Mouse (Mus musculus) heart, embryonic 13.5 days (tissue): Measurements from ENCODE around the gene Ptprg. TPM values are rescaled to one million over a fixed set of nuclear protein-coding genes. Genes with fewer than 3 reads are reported as not detected.

Experiments used
- ATAC-seq: fragments of 200-750 bp; cut with Nextera tagmentation; 2 replicates; pipeline ENCODE4 v1.8.0; 2017; ENCODE audit warnings: moderate TSS enrichment; ENCODE audit not compliant: insufficient number of reproducible peaks, low FRiP score, low TSS enrichment; ENCODE audit errors: extremely low read depth
- H3K27ac ChIP-seq: fragments of 300-500 bp; sonication (generic); replicated peaks from 2 replicates; pipeline ENCODE4 v1.5.1; 2015; ENCODE audit warnings: moderate library complexity, mild to moderate bottlenecking, inconsistent platforms
- H3K27me3 ChIP-seq: fragments of 300-500 bp; sonication (generic); replicated peaks from 2 replicates; pipeline ENCODE4 v1.6.1; 2015; ENCODE audit warnings: mild to moderate bottlenecking, inconsistent platforms
- H3K36me3 ChIP-seq: fragments of 300-500 bp; sonication (generic); 2 replicates; pipeline ENCODE4 v1.6.1; 2015; ENCODE audit warnings: mild to moderate bottlenecking, inconsistent platforms
- H3K4me1 ChIP-seq: fragments of 300-500 bp; sonication (generic); 2 replicates; pipeline ENCODE4 v1.6.1; 2015; ENCODE audit warnings: inconsistent platforms
- H3K4me2 ChIP-seq: fragments of 300-500 bp; sonication (generic); 2 replicates; pipeline ENCODE4 v1.6.1; 2015; ENCODE audit warnings: inconsistent platforms, mild to moderate bottlenecking, moderate library complexity
- H3K4me3 ChIP-seq: fragments of 300-500 bp; sonication (generic); 2 replicates; pipeline ENCODE4 v1.5.1; 2015; ENCODE audit warnings: moderate library complexity, mild to moderate bottlenecking, inconsistent platforms
- H3K9ac ChIP-seq: fragments of 300-500 bp; sonication (generic); 2 replicates; pipeline ENCODE4 v1.6.1; 2015; ENCODE audit warnings: inconsistent platforms, mild to moderate bottlenecking, moderate library complexity
- H3K9me3 ChIP-seq: fragments of 300-500 bp; sonication (generic); 2 replicates; pipeline ENCODE4 v1.6.1; 2016; ENCODE audit warnings: inconsistent platforms
- WGBS: fragments of 180-500 bp; shearing (Covaris S2); methylation state at CpG from one replicate; pipeline ENCODE4 v1.1.7; 2015; ENCODE audit warnings: mixed read lengths; 5-methylcytosine and 5-hydroxymethylcytosine counted together
- polyA plus RNA-seq: library from polyadenylated mRNA; unstranded; fragments of >200 nt; fragmentation: Nextera tagmentation; extraction: Ambion mirVana; gene quantifications from 2 replicates; pipeline ENCODE4 v1.2.1, GENCODE M21; 2015

Gene Ptprg
- polyA plus RNA-seq, 1 experiment from 2014 or later = 18.3 TPM

- peaks cover 28% of the 10 kb centered on the region for H3K4me1 ChIP-seq
- H3K4me2 ChIP-seq = no peak overlapping the region
- H3K27ac ChIP-seq = no peak overlapping the region
- H3K9me3 ChIP-seq = no peaks in the 10 kb centered on the region
- no peak overlapping the region for H3K9ac ChIP-seq
- no peaks in the 10 kb centered on the region for H3K36me3 ChIP-seq
- WGBS = 66% methylated on average over 2 of the region's 2 CpGs
- H3K4me3 ChIP-seq = no peak overlapping the region
- H3K27me3 ChIP-seq = no peaks in the 10 kb centered on the region
- ATAC-seq = no peak
Measured at GRCm38 (mm10) chr14:11569734-11570133, 16.4 kb downstream of the Ptprg start.

GRCm38 (mm10) chr14:11571766-11572394 lies 18.5 kb downstream of the Ptprg start:
- no peak overlapping the region for H3K4me2 ChIP-seq
- no peak for ATAC-seq
- H3K36me3 ChIP-seq = no peaks in the 10 kb centered on the region
- H3K9me3 ChIP-seq = no peaks in the 10 kb centered on the region
- WGBS = 63% methylated on average over 11 of the region's 11 CpGs
- H3K4me3 ChIP-seq = no peak overlapping the region
- no peak overlapping the region for H3K27ac ChIP-seq
- H3K4me1 ChIP-seq = peaks cover 28% of the 10 kb centered on the region
- H3K27me3 ChIP-seq = no peaks in the 10 kb centered on the region
- H3K9ac ChIP-seq = no peak overlapping the region

GRCm38 (mm10) chr14:11572395-11572784 lies 19.1 kb downstream of the Ptprg start:
- Histone ChIP-seq H3K9ac (no peak overlapping the region), H3K4me1 (peaks cover 30% of the 10 kb centered on the region), H3K4me3 (no peak overlapping the region), H3K4me2 (no peak overlapping the region), H3K9me3 (no peaks in the 10 kb centered on the region), H3K27ac (no peak overlapping the region), H3K27me3 (no peaks in the 10 kb centered on the region), H3K36me3 (no peaks in the 10 kb centered on the region)
- WGBS = 88% methylated on average over 2 of the region's 2 CpGs
- ATAC-seq = no peak

- no peak for ATAC-seq
- H3K36me3 ChIP-seq = no peaks in the 10 kb centered on the region
- H3K27ac ChIP-seq = no peak overlapping the region
- no peaks in the 10 kb centered on the region for H3K27me3 ChIP-seq
- H3K9ac ChIP-seq = no peak overlapping the region
- H3K4me3 ChIP-seq = no peak overlapping the region
- 46% methylated on average over 5 of the region's 5 CpGs for WGBS
- no peak overlapping the region for H3K4me2 ChIP-seq
- peaks cover 43% of the 10 kb centered on the region for H3K4me1 ChIP-seq
- H3K9me3 ChIP-seq = no peaks in the 10 kb centered on the region
Measured at GRCm38 (mm10) chr14:11573710-11574109, 20.4 kb downstream of the Ptprg start.

GRCm38 (mm10) chr14:11577276-11577909 lies 24.1 kb downstream of the Ptprg start:
- Histone ChIP-seq H3K4me2 (no peak overlapping the region), H3K27ac (no peak overlapping the region), H3K4me1 (peaks cover 32% of the 10 kb centered on the region), H3K9me3 (peaks cover 3% of the 10 kb centered on the region), H3K9ac (no peak overlapping the region), H3K27me3 (no peaks in the 10 kb centered on the region), H3K36me3 (0 out of 2 replicates have a peak, but pooled peaks cover 3% of the 10 kb centered on the region), H3K4me3 (no peak overlapping the region)
- 30% methylated on average over 9 of the region's 9 CpGs for WGBS
- ATAC-seq = no peak

GRCm38 (mm10) chr14:11577910-11578309 lies 24.6 kb downstream of the Ptprg start:
- WGBS = 67% methylated on average over 8 of the region's 8 CpGs
- Histone ChIP-seq H3K27ac (no peak overlapping the region), H3K4me2 (no peak overlapping the region), H3K4me3 (no peak overlapping the region), H3K9ac (no peak overlapping the region), H3K27me3 (no peaks in the 10 kb centered on the region), H3K36me3 (0 out of 2 replicates have a peak, but pooled peaks cover 7% of the 10 kb centered on the region), H3K9me3 (peaks cover 3% of the 10 kb centered on the region), H3K4me1 (peaks cover 32% of the 10 kb centered on the region)
- ATAC-seq = no peak

- no peak overlapping the region; the same call in 1 of the 2 replicates for H3K27ac ChIP-seq
- H3K27me3 ChIP-seq = no peaks in the 10 kb centered on the region
- H3K36me3 ChIP-seq = 0 out of 2 replicates have a peak, but pooled peaks cover 7% of the 10 kb centered on the region
- no peak overlapping the region for H3K4me2 ChIP-seq
- WGBS = 39% methylated on average over 6 of the region's 6 CpGs
- no peak for ATAC-seq
- H3K9me3 ChIP-seq = peaks cover 3% of the 10 kb centered on the region
- 0 out of 2 replicates have a peak overlapping the region, but pooled peaks have one; percentile 33 for H3K9ac ChIP-seq
- no peak overlapping the region for H3K4me3 ChIP-seq
- H3K4me1 ChIP-seq = peaks cover 26% of the 10 kb centered on the region
Measured at GRCm38 (mm10) chr14:11578492-11578967, 25.2 kb downstream of the Ptprg start.

GRCm38 (mm10) chr14:11579950-11580349 lies 26.6 kb downstream of the Ptprg start:
- Histone ChIP-seq H3K4me2 (no peak overlapping the region), H3K9ac (no peak overlapping the region), H3K4me1 (peaks cover 22% of the 10 kb centered on the region), H3K4me3 (no peak overlapping the region), H3K27me3 (no peaks in the 10 kb centered on the region), H3K36me3 (0 out of 2 replicates have a peak, but pooled peaks cover 7% of the 10 kb centered on the region), H3K9me3 (peaks cover 3% of the 10 kb centered on the region), H3K27ac (no peak overlapping the region)
- ATAC-seq = no peak
- WGBS = 69% methylated on average over 1 of the region's 1 CpGs

- H3K4me3 ChIP-seq = no peak overlapping the region
- ATAC-seq = no peak
- H3K27me3 ChIP-seq = no peaks in the 10 kb centered on the region
- WGBS = 76% methylated on average over 6 of the region's 6 CpGs
- peaks cover 7% of the 10 kb centered on the region for H3K4me1 ChIP-seq
- no peak overlapping the region for H3K27ac ChIP-seq
- H3K9ac ChIP-seq = no peak overlapping the region
- peaks cover 3% of the 10 kb centered on the region for H3K9me3 ChIP-seq
- H3K4me2 ChIP-seq = no peak overlapping the region
- H3K36me3 ChIP-seq = 0 out of 2 replicates have a peak, but pooled peaks cover 7% of the 10 kb centered on the region
Measured at GRCm38 (mm10) chr14:11584263-11584662, 30.9 kb downstream of the Ptprg start.

- peaks cover 1% of the 10 kb centered on the region for H3K9me3 ChIP-seq
- no peak overlapping the region for H3K9ac ChIP-seq
- H3K36me3 ChIP-seq = 0 out of 2 replicates have a peak, but pooled peaks cover 6% of the 10 kb centered on the region
- no peak overlapping the region for H3K27ac ChIP-seq
- no peak overlapping the region for H3K4me2 ChIP-seq
- 52% methylated on average over 5 of the region's 5 CpGs for WGBS
- H3K27me3 ChIP-seq = no peaks in the 10 kb centered on the region
- ATAC-seq = no peak
- peaks cover 14% of the 10 kb centered on the region for H3K4me1 ChIP-seq
- H3K4me3 ChIP-seq = no peak overlapping the region
Measured at GRCm38 (mm10) chr14:11584929-11585633, 31.7 kb downstream of the Ptprg start.

GRCm38 (mm10) chr14:11590387-11590786 lies 37.1 kb downstream of the Ptprg start:
- H3K9me3 ChIP-seq = no peaks in the 10 kb centered on the region
- H3K4me1 ChIP-seq = peaks cover 33% of the 10 kb centered on the region
- no peak overlapping the region for H3K9ac ChIP-seq
- H3K4me2 ChIP-seq = no peak overlapping the region
- no peak overlapping the region for H3K4me3 ChIP-seq
- no peak for ATAC-seq
- no peaks in the 10 kb centered on the region for H3K27me3 ChIP-seq
- no peak overlapping the region for H3K27ac ChIP-seq
- no peaks in the 10 kb centered on the region for H3K36me3 ChIP-seq
- WGBS = 63% methylated on average over 8 of the region's 8 CpGs
